Mouse (Mus musculus) G1E (cell line): Measurements from ENCODE around the gene Fam19a4.

Experiments used
- CTCF ChIP-seq: IDR thresholded peaks from 2 replicates; pipeline ENCODE4 v1.5.1; 2012; ENCODE audit warnings: low read depth, low read length, inconsistent platforms, mixed read lengths
- POLR2AphosphoS5 ChIP-seq: IDR thresholded peaks from 2 replicates; pipeline ENCODE4 v1.6.1; 2012; ENCODE audit warnings: low read depth, low read length, inconsistent platforms; ENCODE audit not compliant: insufficient replicate concordance
- TAL1 ChIP-seq: conservative IDR thresholded peaks from 2 replicates; pipeline ENCODE4 v1.6.1; 2012; ENCODE audit warnings: low read depth, low read length, inconsistent platforms, mixed read lengths

DNA sequence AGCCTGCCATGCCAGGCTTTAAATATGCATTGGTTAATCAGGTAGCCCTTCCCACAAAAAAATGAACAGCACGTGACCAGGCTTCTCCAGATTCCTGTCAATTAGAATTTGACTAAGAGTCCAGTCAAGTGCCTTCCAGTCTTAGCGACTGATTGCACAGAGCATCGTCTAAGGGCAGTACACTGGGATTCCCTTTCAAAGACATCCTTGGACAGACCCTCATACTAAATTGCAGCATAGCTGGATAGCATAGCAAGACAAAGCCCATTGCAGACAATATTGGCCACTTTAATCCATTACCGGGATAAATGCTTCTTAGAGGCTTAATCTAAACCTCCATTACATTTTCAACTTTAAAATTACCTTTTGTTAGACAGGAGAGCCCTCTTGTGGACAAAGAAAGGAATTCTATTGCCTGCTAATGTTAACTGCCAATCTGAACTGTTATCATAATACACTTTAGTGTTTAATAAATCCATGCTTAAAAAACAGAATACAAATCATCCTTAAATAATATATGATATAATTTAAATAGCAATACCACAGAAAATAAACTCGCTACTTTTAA is 33.0 kb downstream of the Fam19a4 start:
- no peak for TF ChIP-seq CTCF
- TF ChIP-seq TAL1: no peak
- TF ChIP-seq POLR2AphosphoS5: no peak
